Mouse (Mus musculus): ENCODE measurements around the gene Trim12a. TPM values are rescaled to one million over a fixed set of nuclear protein-coding genes. Genes with fewer than 3 reads are reported as not detected.
A peak's percentile ranks its signal among the peaks of the same experiment; 100 is the strongest.
"Not testable (repeated sequence)": the region's sequence is repeated elsewhere in the genome, so short reads cannot be mapped to it uniquely, and the experiment has no call there.

Trim12a gene
- total RNA-seq (2021), result 1 to 10 TPM; 2.3 to 2.4 TPM
- long read RNA-seq, experiment 1, result 0 reads
- long read RNA-seq, experiment 2, partial matches to known transcripts, result 0 of 1 reads
- long read RNA-seq, experiment 2, other reads (novel, unspliced or antisense), result 1 of 1 reads

- DNase-seq; intact Hi-C loops (cut with DNase I): not testable (repeated sequence)
Measured at GRCm38 (mm10) chr7:104315369-104316080, at the start of gene Trim12a. Gene Trim12a (minus strand): TSS chr7:104315466.

GRCm38 (mm10) chr7:104353600-104353967 is 38.3 kb upstream of the Trim12a start:
- intact Hi-C loops (cut with DNase I), result no loop called here
- DNase-seq, result no peak

GRCm38 (mm10) chr7:104352717-104353599 is 37.7 kb upstream of the Trim12a start, which contains the start of gene Trim12c:
Gene Trim12c (minus strand): TSS chr7:104353362.
- intact Hi-C loops (cut with DNase I), result no loop called here
- DNase-seq, result peak; percentile 40 to 50

- intact Hi-C loops (cut with DNase I); DNase-seq: not testable (repeated sequence)
Measured at GRCm38 (mm10) chr7:104348043-104348442, 32.8 kb upstream of the Trim12a start.

- DNase-seq; intact Hi-C loops (cut with DNase I): not testable (repeated sequence)
Measured at GRCm38 (mm10) chr7:104340744-104341143, 25.5 kb upstream of the Trim12a start.

GRCm38 (mm10) chr7:104335547-104335946 is 20.3 kb upstream of the Trim12a start:
- intact Hi-C loops (cut with DNase I); DNase-seq: not testable (repeated sequence)

- DNase-seq; intact Hi-C loops (cut with DNase I): not testable (repeated sequence)
Measured at GRCm38 (mm10) chr7:104329171-104329570, 13.9 kb upstream of the Trim12a start, which contains the start of gene Trim34b. Gene Trim34b (plus strand): TSS chr7:104329471.

- DNase-seq, result no peak
- intact Hi-C loops (cut with DNase I), result no loop called here
Measured at GRCm38 (mm10) chr7:104322028-104322427, 6.8 kb upstream of the Trim12a start.

GRCm38 (mm10) chr7:104314796-104315353 is 391 bp downstream of the Trim12a start:
- intact Hi-C loops (cut with DNase I), result no loop called here
- no peak for DNase-seq

GRCm38 (mm10) chr7:104291638-104292400 is 23.4 kb downstream of the Trim12a start:
- no peak for DNase-seq
- intact Hi-C loops (cut with DNase I), result no loop called here

GRCm38 (mm10) chr7:104290641-104291040 is 24.6 kb downstream of the Trim12a start:
- intact Hi-C loops (cut with DNase I), result no loop called here
- no peak for DNase-seq

GRCm38 (mm10) chr7:104287576-104288443 is 27.5 kb downstream of the Trim12a start, which contains the start of gene Trim5:
Gene Trim5 (minus strand): TSS chr7:104288094.
- DNase-seq; intact Hi-C loops (cut with DNase I): not testable (repeated sequence)

GRCm38 (mm10) chr7:104279361-104279760 is 35.9 kb downstream of the Trim12a start:
- intact Hi-C loops (cut with DNase I); DNase-seq: not testable (repeated sequence)

- intact Hi-C loops (cut with DNase I); DNase-seq: not testable (repeated sequence)
Measured at GRCm38 (mm10) chr7:104265335-104265734, 49.9 kb downstream of the Trim12a start.

- intact Hi-C loops (cut with DNase I), result not testable (repeated sequence)
Measured at GRCm38 (mm10) chr7:104260380-104260779, 54.9 kb downstream of the Trim12a start.

More at GRCm38 (mm10) chr7:104260380-104260779, 54.9 kb downstream of the Trim12a start:
- DNase-seq, result not testable (repeated sequence)

All from gastrocnemius, postnatal 36 days (tissue).